Mouse (Mus musculus): Measurements from ENCODE around the gene Dmbt1.

DNA sequence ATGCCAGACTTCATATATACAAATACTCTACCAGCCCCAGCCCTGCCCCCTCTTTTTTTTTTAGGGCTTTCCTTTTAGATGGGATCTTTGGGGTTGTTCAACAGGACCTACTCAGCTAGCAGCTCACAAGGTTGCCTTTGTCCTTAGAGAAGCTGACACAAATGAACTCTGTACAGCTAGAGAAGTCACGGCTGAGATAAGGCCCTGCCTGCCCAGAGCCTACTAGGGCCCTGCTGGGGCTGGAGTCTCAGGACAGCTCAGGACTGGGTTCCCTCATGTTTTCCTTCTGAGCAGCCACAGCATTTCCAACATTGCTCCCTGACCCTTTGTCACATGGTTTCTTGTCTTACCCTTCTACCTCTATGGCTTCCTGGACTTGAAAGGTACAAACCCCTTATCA is 4.3 kb upstream of the Dmbt1 start:
- no peak for TF ChIP-seq CTCF (IDR thresholded peaks at IDR 0.05; ENCODE audit: low read depth)
- TF ChIP-seq EP300 (IDR thresholded peaks at IDR 0.05; ENCODE audit: low read depth): no peak

Measured in liver, embryonic 14.5 days (tissue).